Mouse (Mus musculus) monocyte, adult 5-6 weeks (primary cell): Measurements from ENCODE around the gene Myh10. TPM values are rescaled to one million over a fixed set of nuclear protein-coding genes. Genes with fewer than 3 reads are reported as not detected.

ENCODE experiments used
- ATAC-seq: fragments of 153-309, 156-312 bp; replicated peaks from 2 replicates; pipeline ENCODE4 v1.8.0; 2017; ENCODE audit warnings: mild to moderate bottlenecking; ENCODE audit not compliant: low TSS enrichment, insufficient number of reproducible peaks, severe bottlenecking, poor library complexity, low FRiP score
- total RNA-seq: library from RNA; stranded (forward); fragments of 200-1000, 200-491, 200-594 nt; gene quantifications from 3 replicates; pipeline ENCODE4 v1.2.3, GENCODE M21; 2017

The Myh10 gene
- 0.11 to 1.4 TPM (median 0.76 TPM) in 3 replicates for total RNA-seq

- peak; percentile 99 for ATAC-seq
Observed at GRCm38 (mm10) chr11:68691321-68692009, at the start of gene Myh10. Myh10 (plus strand) TSS chr11:68691559.

- ATAC-seq: no peak
Observed at GRCm38 (mm10) chr11:68644781-68645180, 46.6 kb upstream of the Myh10 start.

GRCm38 (mm10) chr11:68647808-68648207, 43.6 kb upstream of the Myh10 start:
- no peak for ATAC-seq

- no peak for ATAC-seq
Observed at GRCm38 (mm10) chr11:68648385-68649148, 42.8 kb upstream of the Myh10 start.

GRCm38 (mm10) chr11:68651518-68651917, 39.8 kb upstream of the Myh10 start:
- no peak for ATAC-seq

- ATAC-seq: peak; percentile 94
Observed at GRCm38 (mm10) chr11:68655524-68655923, 35.8 kb upstream of the Myh10 start.

GRCm38 (mm10) chr11:68656887-68657685, 34.3 kb upstream of the Myh10 start:
- peak; percentile 76 for ATAC-seq

GRCm38 (mm10) chr11:68657811-68658210, 33.5 kb upstream of the Myh10 start:
- ATAC-seq: no peak

- no peak for ATAC-seq
Observed at GRCm38 (mm10) chr11:68665331-68665730, 26.0 kb upstream of the Myh10 start.

GRCm38 (mm10) chr11:68666210-68666609, 25.1 kb upstream of the Myh10 start:
- ATAC-seq: no peak

GRCm38 (mm10) chr11:68672270-68672970, 18.9 kb upstream of the Myh10 start:
- no peak for ATAC-seq

- ATAC-seq: no peak
Observed at GRCm38 (mm10) chr11:68674071-68674470, 17.3 kb upstream of the Myh10 start.

- ATAC-seq: no peak
Observed at GRCm38 (mm10) chr11:68674643-68675042, 16.7 kb upstream of the Myh10 start.

GRCm38 (mm10) chr11:68675274-68675673, 16.1 kb upstream of the Myh10 start:
- no peak for ATAC-seq

GRCm38 (mm10) chr11:68681254-68681839, 10.0 kb upstream of the Myh10 start:
- ATAC-seq: no peak

GRCm38 (mm10) chr11:68682136-68682806, 9.1 kb upstream of the Myh10 start:
- ATAC-seq: no peak

- no peak for ATAC-seq
Observed at GRCm38 (mm10) chr11:68686001-68686400, 5.4 kb upstream of the Myh10 start.

- ATAC-seq: no peak
Observed at GRCm38 (mm10) chr11:68689304-68689703, 2.1 kb upstream of the Myh10 start.
